ENCODE assay signal across 16 mouse cellular contexts in the genomic region with DNA sequence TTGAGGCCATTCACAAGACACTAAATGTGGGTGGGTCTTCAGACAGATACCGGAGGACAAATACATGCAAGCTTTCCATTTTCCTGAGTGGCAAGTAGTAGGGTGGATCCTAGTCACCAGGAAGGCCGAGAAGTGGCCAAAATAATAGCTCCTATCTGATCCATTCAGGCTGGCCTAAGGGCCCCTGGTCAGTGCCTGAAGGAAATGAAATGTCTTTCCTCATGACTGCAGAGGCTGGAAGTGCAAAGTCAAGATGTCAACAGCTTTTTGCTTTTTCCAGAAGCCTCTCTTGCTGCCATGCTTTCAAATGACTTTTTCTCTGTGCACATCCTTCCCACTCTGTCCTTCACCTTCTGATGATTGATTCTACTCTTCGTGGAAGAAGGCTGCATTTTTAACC.
"Had no signal": no experiment of that assay in that cellular context is flagged by ENCODE, and none has a peak within 500 bp of the region (broad histone marks: within the 10 kb centered on the region; RNA-seq: fewer than 3 reads in every experiment).

No protein-coding gene starts in this region.

- H3K27ac ChIP-seq: neural tube, embryonic 13.5 days; neural tube, embryonic 15.5 days; stomach, embryonic 15.5 days; stomach, postnatal 0 days had no signal

- H3K4me1 ChIP-seq: neural tube, embryonic 15.5 days; stomach, embryonic 15.5 days had no signal

- H3K4me3 ChIP-seq: neural tube, embryonic 13.5 days; neural tube, embryonic 15.5 days; stomach, embryonic 15.5 days had no signal

- H3K9ac ChIP-seq: neural tube, embryonic 13.5 days; neural tube, embryonic 15.5 days; stomach, embryonic 15.5 days had no signal

- H3K9me3 ChIP-seq: neural tube, embryonic 13.5 days; neural tube, embryonic 15.5 days; stomach, embryonic 15.5 days had no signal

- H3K27me3 ChIP-seq: neural tube, embryonic 13.5 days; neural tube, embryonic 15.5 days; stomach, embryonic 15.5 days had no signal

- H3K4me2 ChIP-seq: neural tube, embryonic 13.5 days; neural tube, embryonic 15.5 days; stomach, embryonic 15.5 days had no signal

- H3K36me3 ChIP-seq: neural tube, embryonic 13.5 days; neural tube, embryonic 15.5 days; stomach, embryonic 15.5 days had no signal

- DNase-seq: retina, postnatal 1 day; right cerebral cortex, adult 18-20 months; right cerebral cortex, postnatal 14 days; right cerebral cortex, postnatal 25 days; right cerebral cortex, postnatal 4 days; spleen, adult 18-20 months; thymus, adult 18-20 months; thymus, adult 2 months; thymus, postnatal 14 days; thymus, postnatal 25 days; thymus, postnatal 36 days; thymus, postnatal 4 days had no signal
